Mouse (Mus musculus): Measurements from ENCODE around the gene Cabp7.

DNA sequence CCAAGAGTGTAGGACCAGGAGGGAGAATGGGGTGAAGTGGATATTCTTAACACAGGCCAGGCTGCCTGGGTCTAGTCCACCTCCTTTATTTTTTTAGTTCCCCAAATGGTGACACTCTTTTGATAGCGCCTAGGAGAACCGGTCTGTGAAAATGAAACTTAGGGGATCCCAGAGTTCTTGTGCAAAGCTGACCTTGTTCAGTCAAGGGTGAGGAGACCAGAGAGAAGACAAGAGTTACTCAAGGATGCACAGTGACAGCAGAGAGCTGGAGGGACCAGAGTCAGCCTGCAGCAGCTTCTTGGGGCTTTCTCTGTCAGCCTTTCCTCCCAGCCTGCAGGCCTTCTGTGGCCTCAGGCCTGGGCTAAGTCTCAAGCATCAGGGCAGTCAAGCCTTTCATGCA, 15.9 kb upstream of the Cabp7 start:
- TF ChIP-seq CTCF (conservative IDR thresholded peaks at IDR 0.05; ENCODE audit: low read length) (no peak), NANOG (IDR thresholded peaks at IDR 0.05; ENCODE audit: borderline replicate concordance, low read length) (no peak), POU5F1 (IDR thresholded peaks at IDR 0.05; ENCODE audit: borderline replicate concordance, low read length) (no peak)

Measured in E14TG2a.4 (cell line).